Mouse (Mus musculus): ENCODE data around the gene Ckap5.

GRCm38 (mm10) chr2:91644021-91644420 lies 117.5 kb downstream of the Ckap5 start:
- TF ChIP-seq POLR2A (IDR thresholded peaks at IDR 0.05; ENCODE audit: low read depth, low read length): no peak
- no peak for TF ChIP-seq CTCF (IDR thresholded peaks at IDR 0.05; ENCODE audit: extremely low read depth, insufficient read depth, insufficient read length, insufficient replicate concordance)

Data from spleen, adult 2 months (tissue).